ENCODE assay signal across 14 mouse cellular contexts in genomic region chr3:65670216-65670615, GRCm38 (mm10). TPM values are rescaled to one million over a fixed set of nuclear protein-coding genes. Genes with fewer than 3 reads are reported as not detected.
A peak's percentile ranks its signal among the peaks of the same experiment; 100 is the strongest.
DNase-seq lines count a peak whose midpoint lies in the region; ATAC-seq and TF ChIP-seq lines count a peak whose summit lies in the region.
"Had no signal": no experiment of that assay in that cellular context is flagged by ENCODE, and none has a peak within 500 bp of the region (broad histone marks: within the 10 kb centered on the region; RNA-seq: fewer than 3 reads in every experiment).

No protein-coding gene starts in this region.

- H3K4me1 ChIP-seq in hindbrain, embryonic 13.5 days (replicated peaks), result peaks cover 5% of the 10 kb centered on the region; the same call in 1 of the 2 replicates
- peaks cover 17% of the 10 kb centered on the region for H3K4me1 ChIP-seq in limb, embryonic 10.5 days
- H3K4me1 ChIP-seq in forebrain, embryonic 16.5 days (replicated peaks; ENCODE audit: control insufficient read depth, insufficient read depth, low read length), result peaks cover 5% of the 10 kb centered on the region; the same call in 1 of the 2 replicates
- H3K4me1 ChIP-seq: stomach, embryonic 15.5 days had no signal

- no peaks in the 10 kb centered on the region for H3K27me3 ChIP-seq in hindbrain, embryonic 13.5 days
- no peaks in the 10 kb centered on the region for H3K27me3 ChIP-seq in limb, embryonic 10.5 days (ENCODE audit: low read depth, poor library complexity, severe bottlenecking)
- H3K27me3 ChIP-seq in forebrain, embryonic 16.5 days (replicated peaks; ENCODE audit: control insufficient read depth, insufficient read depth, low read length), result no peaks in the 10 kb centered on the region
- H3K27me3 ChIP-seq: embryonic facial prominence, embryonic 15.5 days; heart, embryonic 15.5 days; stomach, embryonic 15.5 days had no signal

- ATAC-seq in hindbrain, embryonic 13.5 days (ENCODE audit: low FRiP score), result no peak
- ATAC-seq in forebrain, embryonic 16.5 days, result no peak
- ATAC-seq in frontal cortex, adult (ENCODE audit: low TSS enrichment), result no peak
- ATAC-seq: midbrain, embryonic 16.5 days had no signal

- intact Hi-C loops in gastrocnemius, postnatal 14 days (cut with DNase I; ENCODE audit: low total_unique reads), result loop anchor here (10.0 kb wide), 2 partner anchors 195 to 255 kb away; no protein-coding TSS in a partner anchor
- intact Hi-C loops in gastrocnemius, adult 2 months (cut with DNase I), result no loop called here

- H3K4me3 ChIP-seq in gastrocnemius, adult 2 months, result no peak overlapping the region
- H3K4me3 ChIP-seq in hindbrain, embryonic 13.5 days, result no peak overlapping the region
- no peak overlapping the region for H3K4me3 ChIP-seq in limb, embryonic 10.5 days
- no peak overlapping the region for H3K4me3 ChIP-seq in forebrain, embryonic 16.5 days (replicated peaks; ENCODE audit: low read length)
- H3K4me3 ChIP-seq: embryonic facial prominence, embryonic 15.5 days; heart, embryonic 15.5 days; stomach, embryonic 15.5 days had no signal

- H3K27ac ChIP-seq in gastrocnemius, adult 2 months, result no peak overlapping the region
- no peak overlapping the region for H3K27ac ChIP-seq in hindbrain, embryonic 13.5 days
- H3K27ac ChIP-seq in limb, embryonic 10.5 days, result peak overlapping the region; percentile 32; the same call in 1 of the 2 replicates
- H3K27ac ChIP-seq in forebrain, embryonic 16.5 days (ENCODE audit: low read length), result no peak overlapping the region
- H3K27ac ChIP-seq: embryonic facial prominence, embryonic 15.5 days; heart, embryonic 15.5 days; stomach, embryonic 15.5 days had no signal

- no peaks in the 10 kb centered on the region for H3K9me3 ChIP-seq in hindbrain, embryonic 13.5 days
- no peaks in the 10 kb centered on the region for H3K9me3 ChIP-seq in limb, embryonic 10.5 days (replicated peaks)
- H3K9me3 ChIP-seq in forebrain, embryonic 16.5 days (ENCODE audit: control insufficient read depth, low read length), result no peaks in the 10 kb centered on the region
- H3K9me3 ChIP-seq: embryonic facial prominence, embryonic 15.5 days; heart, embryonic 15.5 days; stomach, embryonic 15.5 days had no signal

- H3K9ac ChIP-seq in hindbrain, embryonic 13.5 days, result 0 out of 2 replicates have a peak overlapping the region, but pooled peaks have one; percentile 35
- H3K9ac ChIP-seq in forebrain, embryonic 16.5 days (replicated peaks; ENCODE audit: low read depth, low read length), result no peak overlapping the region
- H3K9ac ChIP-seq: embryonic facial prominence, embryonic 15.5 days; heart, embryonic 15.5 days; lung, embryonic 14.5 days; stomach, embryonic 15.5 days had no signal

- H3K36me3 ChIP-seq in hindbrain, embryonic 13.5 days, result no peaks in the 10 kb centered on the region
- no peaks in the 10 kb centered on the region for H3K36me3 ChIP-seq in limb, embryonic 10.5 days
- no peaks in the 10 kb centered on the region for H3K36me3 ChIP-seq in forebrain, embryonic 16.5 days (ENCODE audit: control insufficient read depth, insufficient read depth)
- H3K36me3 ChIP-seq: embryonic facial prominence, embryonic 15.5 days; heart, embryonic 15.5 days; stomach, embryonic 15.5 days had no signal

- H3K4me2 ChIP-seq in hindbrain, embryonic 13.5 days, result no peak overlapping the region
- H3K4me2 ChIP-seq in forebrain, embryonic 16.5 days (ENCODE audit: low read length), result no peak overlapping the region
- H3K4me2 ChIP-seq: embryonic facial prominence, embryonic 15.5 days; heart, embryonic 15.5 days; lung, embryonic 14.5 days; stomach, embryonic 15.5 days had no signal

- DNase-seq in gastrocnemius, postnatal 14 days, result peak; percentile 14
- no peak for DNase-seq in gastrocnemius, adult 2 months
- peak; percentile 79 for DNase-seq in A20 (ENCODE audit: low read depth, low spot score)
- no peak for DNase-seq in limb, embryonic 10.5 days (ENCODE audit: low spot score)
- DNase-seq in urinary bladder, postnatal 14 days (ENCODE audit: low spot score), result no peak
- DNase-seq: cerebellum, adult 9-10 months; lung, embryonic 14.5 days had no signal

- no peak for TF ChIP-seq CTCF in gastrocnemius, adult 2 months (IDR thresholded peaks at IDR 0.05)

- 62% methylated on average over 6 of the region's 6 CpGs for WGBS in hindbrain, embryonic 13.5 days
- 81% methylated on average over 6 of the region's 6 CpGs for WGBS in limb, embryonic 10.5 days
- 57% methylated on average over 6 of the region's 6 CpGs for WGBS in forebrain, embryonic 16.5 days

RNA-seq across cellular contexts. Expression of gene Lekr1, which starts 4.2 kb away (rescaled TPM):
- under 1 TPM; 0.38 to 0.92 TPM for total RNA-seq in gastrocnemius, postnatal 14 days (2021)
- total RNA-seq in gastrocnemius, adult 2 months (2021), result under 1 TPM; 0.23 to 0.31 TPM
- 6.7 and 8.6 TPM in 2 replicates for polyA plus RNA-seq in hindbrain, embryonic 13.5 days (2015; fragmentation: Nextera tagmentation; extraction: Ambion mirVana)
- polyA plus RNA-seq in limb, embryonic 10.5 days (2016; fragmentation: Nextera tagmentation; extraction: Ambion mirVana), result 3.7 and 5.3 TPM in 2 replicates
- 7.0 and 7.9 TPM in 2 replicates for polyA plus RNA-seq in forebrain, embryonic 16.5 days (2015; fragmentation: Nextera tagmentation; extraction: Ambion mirVana)

Comparison
In these comparisons a context has a peak if more than half of its experiments do, and no peak if none do; other contexts are left out.
1. DNase-seq: peak in gastrocnemius, postnatal 14 days (single experiment) and A20 (single experiment); none in gastrocnemius, adult 2 months (single experiment), limb, embryonic 10.5 days (single experiment) and urinary bladder, postnatal 14 days (single experiment).